Mouse (Mus musculus): ENCODE data around the gene Hddc3.
A peak's percentile ranks its signal among the peaks of the same experiment; 100 is the strongest.

The Hddc3 gene

GRCm38 (mm10) chr7:80398654-80399444 lies 55.9 kb downstream of the Hddc3 start:
- DNase-seq (ENCODE audit: low spot score) = no peak

DNA sequence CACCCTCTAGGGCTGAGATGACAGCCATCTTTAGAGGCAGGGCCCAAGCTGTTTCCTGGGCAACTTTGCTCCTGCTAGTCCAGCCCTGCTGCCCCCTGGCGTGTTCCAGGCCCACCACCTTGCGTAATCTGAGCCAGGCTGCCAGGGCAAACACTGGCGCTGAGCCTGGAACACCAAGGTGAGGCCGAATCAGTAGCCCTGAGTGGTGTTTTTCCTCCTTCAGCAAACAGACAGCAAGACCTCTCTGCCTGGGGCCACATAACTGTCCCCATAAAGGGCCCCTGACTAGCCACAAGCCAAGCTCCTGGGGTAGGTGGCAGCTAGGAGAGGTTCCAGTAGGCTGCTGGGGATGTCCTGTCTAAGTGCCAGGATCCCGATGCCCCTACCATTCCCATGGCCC lies 57.2 kb downstream of the Hddc3 start:
- peak; percentile 44 for DNase-seq (ENCODE audit: low spot score)

Data from ovary, adult 18-20 months (tissue).